Mouse (Mus musculus) gastrocnemius, postnatal 36 days (tissue): ENCODE results near the gene Aco2. TPM values are rescaled to one million over a fixed set of nuclear protein-coding genes. Genes with fewer than 3 reads are reported as not detected.

Source experiments
- DNase-seq, 2 experiments: peaks; one replicate each; pipeline ENCODE4 v3.0.0; 2022
- intact Hi-C: fragments of 180-260 bp; cut with DNase I; formaldehyde crosslinking; loops from one replicate; pipeline ENCODE4 v1.15.1; 2025
- total RNA-seq, 2 experiments: library from RNA; stranded (reverse); gene quantifications; 2 replicates each; pipeline ENCODE4 v1.2.3; 2021

The Aco2 gene
- total RNA-seq, 2 experiments from 2014 or later: 1,185 to 1,290 TPM

DNA sequence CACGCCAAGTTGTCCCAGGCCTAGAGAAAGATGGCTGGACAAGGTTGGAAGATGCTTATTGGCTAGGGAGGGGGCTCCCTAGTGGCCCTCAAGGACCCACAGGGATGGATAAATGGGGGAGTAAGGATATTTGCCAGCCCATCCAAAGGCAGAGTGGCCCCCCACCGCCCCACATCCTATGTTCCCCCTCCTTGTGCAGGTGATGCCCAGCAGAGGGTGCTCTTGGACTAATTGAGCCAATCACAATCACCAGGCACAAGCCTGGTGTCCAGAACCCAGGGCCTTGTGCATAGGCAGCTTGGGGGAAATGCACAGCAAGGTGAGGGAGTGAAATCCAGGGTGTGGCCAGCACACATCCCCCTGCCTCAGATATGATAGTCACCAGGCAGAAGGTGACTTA, 66.1 kb downstream of the Aco2 start:
- no peak for DNase-seq
- intact Hi-C loops: loop anchor here (5.0 kb wide), 1 partner anchor 49 kb away; the partner anchor contains the start of gene Xrcc6

DNA sequence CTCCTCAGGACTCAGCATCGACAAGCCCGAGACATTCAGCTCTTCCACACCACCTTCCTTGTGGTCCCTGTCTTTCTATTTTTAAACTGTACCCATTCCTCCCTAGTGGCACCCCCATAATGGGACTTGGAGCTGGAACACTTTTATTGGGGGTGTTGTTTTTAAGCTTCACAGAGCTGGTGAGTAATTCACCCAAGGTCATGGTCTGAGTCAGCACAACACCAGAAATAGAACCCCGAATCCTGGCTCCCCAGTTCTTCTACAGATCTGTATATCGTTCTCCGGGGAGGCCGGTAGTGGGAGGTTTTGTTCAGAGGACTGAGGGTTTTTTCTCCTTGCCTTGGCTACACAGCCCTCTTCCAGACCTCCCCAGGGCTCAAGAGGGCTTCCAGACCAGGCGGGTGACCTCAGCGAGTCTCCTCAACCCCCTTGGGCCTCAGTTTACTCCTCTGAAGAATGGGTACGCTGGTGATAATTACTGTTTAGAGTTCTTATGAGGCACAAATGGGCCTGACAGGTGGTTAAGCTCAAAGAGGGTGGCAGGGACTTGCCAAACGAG, 67.1 kb downstream of the Aco2 start:
- intact Hi-C loops: loop anchor here (5.0 kb wide), 1 partner anchor 48 kb away; the partner anchor contains the start of gene Xrcc6
- DNase-seq: no peak

DNA sequence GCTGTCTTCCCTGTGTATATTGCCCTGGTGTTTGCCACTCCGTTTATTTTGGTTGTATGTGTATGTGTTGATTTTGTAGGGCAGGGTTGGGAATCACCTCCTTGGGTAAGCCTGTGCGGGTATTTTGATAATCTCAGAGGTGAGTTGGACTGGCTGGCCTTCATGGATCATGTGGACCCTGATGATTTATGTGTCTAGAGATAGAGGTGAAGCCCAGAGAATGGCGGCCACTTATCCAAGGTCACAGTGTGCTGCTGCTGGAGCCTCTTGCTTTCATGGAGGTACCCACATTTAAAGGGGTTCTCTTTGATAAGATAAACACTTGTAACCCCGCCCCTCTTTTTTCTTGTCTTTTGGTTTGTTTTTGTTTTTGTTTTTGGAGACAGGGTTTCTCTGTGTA, 67.7 kb downstream of the Aco2 start:
- no peak for DNase-seq
- intact Hi-C loops: loop anchor here (5.0 kb wide), 1 partner anchor 48 kb away; the partner anchor contains the start of gene Xrcc6

DNA sequence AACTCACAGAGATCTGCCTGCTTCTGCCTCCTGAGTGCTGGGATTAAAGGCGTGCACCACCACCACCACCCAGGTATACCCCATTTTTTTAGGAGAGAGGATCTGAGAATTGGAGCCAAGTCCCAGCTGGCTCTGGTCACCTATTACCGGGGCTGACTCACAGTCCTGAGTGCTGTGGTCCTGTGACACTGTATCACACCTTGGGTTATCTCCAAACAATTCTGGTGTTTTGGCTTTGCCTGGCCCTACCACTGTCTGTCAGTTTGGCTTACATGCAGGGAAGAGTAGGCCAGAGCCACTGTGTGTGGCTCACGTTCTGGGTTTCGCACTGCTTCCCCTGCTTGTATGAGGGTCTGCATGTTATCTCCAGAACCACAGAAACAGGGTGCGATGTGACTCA, 68.1 kb downstream of the Aco2 start:
- DNase-seq: no peak
- intact Hi-C loops: no loop called here

DNA sequence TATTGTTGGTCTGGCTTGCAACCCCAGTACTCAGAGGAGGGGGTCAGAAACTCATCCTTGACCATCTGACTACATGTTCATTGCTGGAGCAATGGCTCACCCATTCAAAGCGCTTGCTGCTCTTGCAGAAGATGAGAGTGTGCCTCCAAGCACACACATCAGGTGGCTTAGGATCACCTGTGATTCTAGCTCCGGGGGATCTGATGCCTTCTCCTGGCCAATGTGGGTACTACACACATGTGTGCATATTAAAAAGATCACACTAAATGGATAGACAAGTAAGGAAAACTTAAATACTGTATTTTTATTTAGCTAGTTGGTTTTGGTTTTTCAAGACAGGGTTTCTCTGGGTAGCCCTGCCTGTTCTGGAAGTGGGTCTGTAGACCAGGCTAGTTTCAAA, 68.9 kb downstream of the Aco2 start:
- no peak for DNase-seq
- intact Hi-C loops: no loop called here

DNA sequence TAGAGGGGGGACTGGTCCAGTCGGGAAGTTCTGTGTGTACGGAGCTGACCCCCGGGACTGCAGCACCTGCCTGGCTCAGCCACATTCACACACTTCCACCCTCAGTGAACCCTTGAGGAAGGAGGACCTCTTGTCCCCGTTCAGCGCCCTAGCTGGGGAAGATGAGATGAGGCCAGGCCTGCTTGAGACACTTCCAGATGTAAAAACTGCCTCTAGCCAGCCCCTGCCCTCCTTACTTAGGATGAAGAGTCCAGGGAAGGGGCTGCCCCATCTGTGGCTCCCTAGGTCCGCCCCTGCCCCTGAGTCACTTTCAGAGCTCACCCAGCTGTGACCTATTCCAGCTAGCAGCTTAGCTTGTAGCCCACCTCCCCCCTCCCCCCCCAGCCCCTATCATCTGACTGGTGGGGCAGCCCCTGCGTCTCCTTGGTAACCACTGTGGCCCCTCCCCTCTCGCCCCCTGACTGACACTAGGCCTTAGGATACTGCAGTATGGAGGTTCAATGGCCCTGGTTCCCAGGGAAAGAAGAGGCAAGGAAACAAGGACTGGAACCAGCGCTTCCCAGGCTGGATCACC, 71.2 kb downstream of the Aco2 start:
- DNase-seq: no peak

DNA sequence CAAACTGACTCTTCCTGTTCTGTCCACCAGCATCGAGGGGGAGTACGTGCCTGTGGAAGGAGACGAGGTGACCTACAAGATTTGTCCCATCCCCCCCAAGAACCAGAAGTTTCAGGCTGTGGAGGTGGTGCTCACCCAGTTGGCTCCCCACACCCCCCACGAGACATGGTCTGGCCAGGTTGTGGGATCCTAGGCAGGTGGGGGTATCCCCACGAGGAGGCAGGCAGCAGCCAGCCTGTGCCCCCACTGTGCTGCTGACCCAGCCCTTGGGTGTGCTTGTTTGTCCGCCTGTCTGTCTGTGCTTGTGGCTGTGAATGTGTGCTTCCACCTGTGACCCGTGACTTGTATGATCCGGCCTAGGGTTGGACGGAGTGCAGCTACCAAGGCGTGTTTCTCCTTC, 77.0 kb downstream of the Aco2 start:
- no peak for DNase-seq

More for the DNA sequence above, 71.2 kb downstream of the Aco2 start:
- intact Hi-C loops: no loop called here

DNA sequence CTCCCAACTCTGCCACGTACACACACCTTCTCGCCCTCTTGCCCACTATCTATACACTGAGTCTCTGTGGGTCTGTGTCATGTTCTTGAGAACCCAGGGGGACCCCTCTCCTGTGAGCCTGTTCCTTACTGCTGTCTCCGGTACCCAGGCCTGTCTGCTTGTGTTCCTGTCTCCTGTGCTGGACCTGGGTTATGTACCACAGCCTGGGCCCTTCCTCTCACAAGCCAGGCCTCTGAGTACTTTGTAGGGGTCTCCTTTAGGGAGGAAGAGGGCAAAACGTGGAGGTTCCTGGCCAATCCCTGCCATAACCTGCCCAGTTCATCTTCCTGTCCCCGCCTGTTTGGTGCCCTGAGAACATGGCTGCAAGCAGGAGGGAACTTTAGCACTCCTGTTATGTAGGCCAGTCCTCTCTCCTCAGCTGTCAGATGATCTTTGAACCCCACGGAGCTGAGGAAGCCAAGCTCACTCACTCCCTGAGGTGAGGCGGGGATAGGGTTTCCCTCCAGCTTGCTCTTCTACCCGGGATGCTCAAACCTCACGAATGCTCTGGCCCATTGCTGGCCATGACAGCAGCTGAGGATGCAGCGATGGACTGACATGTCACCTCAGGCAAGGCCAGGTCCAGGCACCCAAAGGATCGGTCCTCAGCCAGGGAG, 77.5 kb downstream of the Aco2 start:
- intact Hi-C loops: no loop called here
- no peak for DNase-seq

More for the DNA sequence above, 77.0 kb downstream of the Aco2 start:
- intact Hi-C loops: no loop called here

DNA sequence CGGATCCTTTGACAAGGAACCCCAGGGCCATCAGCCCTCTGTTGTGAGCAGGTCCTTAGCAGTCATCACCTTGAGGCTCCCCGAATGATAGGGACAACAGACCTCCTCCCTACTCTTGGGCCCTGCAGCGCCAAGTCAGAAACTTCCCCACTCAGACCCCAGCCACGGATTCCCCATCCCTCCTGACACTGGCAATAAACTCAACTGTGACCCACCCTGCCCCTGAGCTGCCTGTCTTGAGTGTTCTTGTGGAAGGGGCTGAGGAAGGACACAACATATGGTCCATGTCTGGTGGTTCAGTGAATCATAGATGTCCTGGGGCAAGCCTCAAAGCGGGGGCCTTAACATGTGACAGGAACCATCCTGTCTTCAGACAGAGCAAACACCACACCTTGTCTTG, 78.6 kb downstream of the Aco2 start:
- DNase-seq: no peak
- intact Hi-C loops: no loop called here

DNA sequence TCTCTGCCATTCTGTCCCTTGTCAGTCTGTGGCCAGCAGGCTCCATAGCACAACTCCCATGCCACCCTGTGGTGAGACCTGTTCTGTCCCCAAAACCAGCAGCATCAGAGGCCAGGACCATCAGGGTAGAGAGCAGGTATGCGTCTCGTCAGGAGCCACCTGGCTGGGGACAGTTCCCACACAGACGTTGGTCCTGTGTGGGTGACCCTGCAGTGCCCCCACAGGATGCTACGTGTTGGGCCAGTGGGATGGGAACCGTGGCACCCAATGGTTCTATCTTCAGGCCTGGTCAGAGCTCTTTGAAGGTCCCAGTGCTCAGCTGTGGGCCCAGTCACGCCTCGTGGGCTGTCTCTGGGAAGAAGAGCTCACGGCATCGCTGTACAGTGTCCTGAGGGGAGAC, 79.0 kb downstream of the Aco2 start:
- DNase-seq: no peak
- intact Hi-C loops: no loop called here

DNA sequence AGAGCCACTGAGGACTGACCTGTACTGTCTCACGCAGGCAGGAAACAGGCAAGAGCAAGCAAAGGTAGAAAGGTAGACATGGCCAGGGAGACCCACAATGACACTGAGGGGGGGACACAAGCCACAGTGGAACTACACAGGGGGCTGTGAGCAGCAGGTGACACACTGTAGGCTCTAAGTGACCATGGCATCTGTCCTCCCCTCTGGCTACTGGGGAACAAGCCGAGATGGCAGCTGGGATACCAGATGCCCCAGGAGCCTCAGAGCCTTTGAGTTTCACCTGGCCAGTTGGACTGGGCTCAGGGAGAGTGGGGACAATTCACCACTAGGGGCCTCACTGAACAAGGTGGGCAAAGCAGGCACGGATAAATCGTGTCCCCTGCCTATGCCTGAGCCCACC, 80.2 kb downstream of the Aco2 start:
- intact Hi-C loops: no loop called here
- no peak for DNase-seq

DNA sequence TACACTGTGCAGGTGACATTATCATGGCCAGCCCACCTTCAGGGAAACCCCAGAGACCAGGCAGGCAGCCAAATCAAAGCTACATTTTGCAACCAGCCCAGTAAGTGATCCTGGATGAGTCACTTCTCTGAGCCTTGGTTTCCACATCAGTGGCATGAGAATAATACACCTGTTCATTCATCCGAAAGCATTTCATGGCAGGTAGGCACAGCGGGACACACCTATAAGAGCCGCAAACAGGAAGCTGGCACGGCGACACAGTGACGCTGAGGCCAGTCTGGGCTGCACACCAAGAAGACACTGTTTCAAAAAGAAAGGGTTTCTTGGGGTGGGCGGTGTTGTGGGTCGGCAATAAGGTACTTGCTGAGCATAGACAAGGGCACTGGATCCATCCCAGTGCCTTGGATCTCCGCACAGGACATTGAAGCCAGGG, 82.1 kb downstream of the Aco2 start:
- intact Hi-C loops: no loop called here
- no peak for DNase-seq

DNA sequence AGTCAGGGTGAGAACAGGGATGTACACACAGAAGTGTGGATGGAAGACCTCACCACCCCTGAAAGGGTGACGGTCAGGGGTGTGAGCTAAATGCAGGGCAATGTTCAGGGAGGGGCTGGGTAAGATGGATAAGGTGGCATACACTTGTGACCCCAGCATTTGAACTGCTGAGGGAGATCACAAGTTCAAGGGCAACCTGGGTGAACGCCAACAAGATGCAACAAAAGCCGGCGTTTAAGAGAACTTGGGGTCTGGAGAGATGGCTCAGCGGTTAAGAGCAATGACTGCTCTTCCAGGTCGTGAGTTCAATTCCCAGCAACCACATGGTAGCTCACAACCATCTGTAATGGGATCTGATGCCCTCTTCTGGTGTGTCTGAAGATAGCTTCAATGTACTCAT, 82.6 kb downstream of the Aco2 start:
- intact Hi-C loops: no loop called here
- DNase-seq: no peak

DNA sequence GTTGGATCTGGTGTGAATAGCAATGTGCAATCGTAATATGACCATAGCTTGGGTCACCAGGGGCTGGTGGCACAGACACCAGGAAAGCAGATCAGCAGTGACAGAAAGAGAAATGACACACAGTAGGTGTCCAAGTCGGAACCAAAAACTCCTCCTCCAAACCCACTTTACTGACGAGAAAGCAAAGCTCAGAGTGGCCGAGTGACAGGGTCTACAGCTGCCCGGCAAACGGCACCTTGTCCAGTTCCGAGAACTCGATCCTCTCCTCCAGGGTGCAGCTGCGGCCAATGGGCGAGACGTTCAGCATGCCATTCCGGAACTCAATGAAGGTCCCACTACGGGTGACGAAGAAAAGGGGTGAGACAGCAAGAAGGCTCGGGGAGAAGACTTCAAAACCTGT, 83.3 kb downstream of the Aco2 start:
- intact Hi-C loops: no loop called here
- no peak for DNase-seq

DNA sequence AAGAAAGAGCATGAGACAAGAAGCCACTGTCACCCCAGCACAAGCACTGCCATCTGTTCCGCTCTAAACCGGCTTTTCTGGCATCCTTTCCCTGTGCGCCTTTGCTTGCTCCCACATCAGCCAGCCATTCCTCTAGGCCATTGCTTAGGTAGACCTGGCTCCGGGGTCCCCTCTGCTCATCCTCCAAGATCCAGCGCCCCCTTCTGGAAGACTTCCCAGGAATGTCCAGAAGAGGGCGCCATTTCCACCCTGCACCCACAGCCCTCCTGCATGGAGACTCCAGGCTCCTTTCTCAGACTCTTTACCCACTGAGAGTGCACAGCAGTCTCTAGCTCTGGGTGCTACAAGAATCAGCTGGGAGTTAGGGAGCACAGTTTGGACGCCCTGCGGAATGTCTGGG, 84.3 kb downstream of the Aco2 start:
- intact Hi-C loops: no loop called here
- no peak for DNase-seq

DNA sequence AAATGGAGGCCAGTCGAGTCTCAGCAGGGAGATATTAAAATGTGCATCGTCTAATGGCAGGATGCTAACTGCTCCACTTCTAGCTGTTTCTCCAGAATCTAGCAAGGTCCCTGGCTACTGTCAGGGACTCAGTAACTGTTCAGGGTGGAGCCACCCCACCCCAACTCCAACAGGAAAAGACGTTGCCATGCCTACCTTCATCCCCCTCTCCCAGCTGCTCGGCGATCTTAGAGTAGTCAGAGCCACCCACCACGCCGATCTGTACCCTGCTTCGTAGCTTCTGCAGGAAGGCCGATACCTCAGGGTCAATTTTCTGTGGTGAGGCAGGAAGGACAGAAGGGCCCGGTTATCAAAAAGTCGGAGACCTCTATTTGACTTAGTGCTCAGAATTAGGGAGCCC, 85.5 kb downstream of the Aco2 start:
- intact Hi-C loops: no loop called here
- DNase-seq: no peak

DNA sequence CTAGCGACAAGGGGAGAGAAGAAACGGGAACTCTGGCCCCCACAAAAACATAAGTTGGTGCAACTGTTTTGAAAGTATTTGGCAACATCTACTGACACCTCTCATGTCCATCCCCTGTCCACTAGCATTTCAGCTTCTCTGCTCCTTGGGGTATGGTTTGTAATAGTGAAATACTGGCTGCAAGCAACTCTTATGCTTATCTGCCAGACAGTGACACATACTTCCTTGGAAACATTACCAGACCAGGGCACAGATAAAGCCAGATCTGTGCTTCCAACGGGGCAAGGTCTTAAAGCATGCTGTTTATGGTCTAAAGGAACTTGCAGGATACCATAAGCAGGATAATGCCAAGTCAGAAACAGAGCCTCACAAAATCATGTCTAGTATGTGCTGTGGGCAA, 86.8 kb downstream of the Aco2 start:
- DNase-seq: no peak

DNA sequence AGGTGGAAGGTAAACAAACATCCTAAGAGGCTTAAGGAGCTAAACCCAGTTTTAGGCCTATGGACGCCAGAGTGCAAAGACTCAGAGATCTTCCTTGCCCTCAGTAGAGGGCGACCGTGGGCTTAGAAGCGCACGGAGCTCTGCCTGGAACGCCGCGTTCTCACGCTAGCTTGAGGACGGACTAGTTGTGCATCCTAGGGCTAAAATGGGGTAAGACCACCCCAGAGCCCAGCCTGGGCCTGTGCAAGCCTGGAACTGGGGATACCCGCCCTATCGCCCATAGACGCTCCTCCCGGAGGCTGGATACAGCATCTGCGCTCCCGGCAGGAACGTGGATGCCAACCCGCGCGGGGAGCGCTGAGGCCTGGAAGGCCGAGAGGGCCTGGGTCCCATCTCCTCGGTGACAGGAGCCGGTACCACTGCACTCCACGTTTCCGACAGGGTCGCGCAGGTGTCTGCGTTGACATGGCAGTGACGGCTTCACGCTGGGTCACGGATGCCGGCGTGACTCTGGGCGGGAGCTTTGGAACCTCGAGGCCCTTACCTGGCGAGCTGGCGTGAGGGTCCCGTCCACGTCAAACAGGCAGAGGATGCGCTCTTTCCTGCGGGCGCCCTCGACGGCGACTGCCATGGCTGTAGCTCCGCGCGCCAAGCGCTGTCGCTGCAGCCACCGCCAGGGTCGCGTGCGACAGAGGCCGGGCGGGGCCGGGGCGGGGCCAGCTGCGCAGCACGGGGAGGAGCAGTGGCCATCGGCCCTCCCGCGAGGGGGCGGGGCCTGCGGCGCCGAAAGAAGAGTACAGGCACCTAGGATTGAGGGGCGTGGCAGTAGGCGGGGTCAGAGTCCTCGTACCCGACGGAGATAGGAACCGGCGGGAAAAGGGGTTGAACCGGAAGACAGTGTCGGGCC, 88.3 kb downstream of the Aco2 start, which contains the start of gene Pmm1:
Gene Pmm1 (minus strand): TSS at position 760 of the 907 bp plus-strand sequence.
- intact Hi-C loops: loop anchor here (2.0 kb wide), 1 partner anchor 28 kb away; no protein-coding TSS in a partner anchor

More for the DNA sequence above, 86.8 kb downstream of the Aco2 start:
- intact Hi-C loops: no loop called here

DNA sequence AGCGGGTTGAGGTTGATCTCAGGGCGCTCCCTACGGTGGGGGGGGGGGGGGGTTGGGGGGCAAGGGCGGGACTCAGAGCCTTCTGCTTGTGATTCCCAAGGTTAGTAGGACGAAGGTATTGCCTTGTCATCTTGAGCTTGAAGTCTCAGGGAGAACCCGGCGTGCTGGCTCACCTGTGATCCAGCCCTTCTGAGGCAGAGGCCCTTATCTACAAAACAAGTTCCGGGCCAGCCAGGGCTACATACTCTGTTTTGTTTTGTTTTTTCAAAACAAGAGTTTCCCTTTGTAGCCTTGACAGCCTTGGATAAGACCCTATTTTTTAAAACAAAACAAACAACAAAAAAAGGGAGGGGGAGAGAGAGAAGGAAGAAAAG, 89.0 kb downstream of the Aco2 start:
- DNase-seq: no peak
- intact Hi-C loops: loop anchor here (2.0 kb wide), 1 partner anchor 28 kb away; no protein-coding TSS in a partner anchor

More for the DNA sequence above, 88.3 kb downstream of the Aco2 start, which contains the start of gene Pmm1:
- peak; percentile 96 to 99 for DNase-seq

DNA sequence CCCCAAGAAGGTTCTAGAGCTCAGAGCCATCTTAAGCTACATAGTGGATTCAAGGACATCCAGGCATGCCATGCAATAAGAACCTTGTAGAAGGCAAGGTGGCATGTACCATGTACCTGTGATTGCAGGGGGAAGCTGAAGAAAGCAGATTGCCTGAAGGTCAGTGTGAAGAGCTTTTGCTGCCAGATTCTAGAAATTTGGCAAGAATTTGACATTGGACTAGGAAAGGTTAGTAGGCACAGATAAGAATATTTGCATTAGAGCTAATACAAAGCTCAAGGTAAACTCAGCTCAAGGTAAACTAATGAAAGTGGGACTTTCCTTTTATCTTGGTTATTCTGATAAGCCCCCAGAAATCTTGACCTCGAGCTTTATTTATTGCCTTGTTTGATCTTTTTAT, 92.2 kb downstream of the Aco2 start:
- no peak for DNase-seq
- intact Hi-C loops: no loop called here
